Mouse (Mus musculus): ENCODE measurements at regions not wholly inside any gene's neighbourhood (a gene's known extent, or its start where the extent isn't known, plus 50 kb on each side); places are given as distances from the start of the nearest gene placed in this dataset.
"Not testable (repeated sequence)": the region's sequence is repeated elsewhere in the genome, so short reads cannot be mapped to it uniquely, and the experiment has no call there.

- TF ChIP-seq CTCF (conservative IDR thresholded peaks at IDR 0.05) = no peak
- Histone ChIP-seq H3K27ac (no peak overlapping the region), H3K4me3 (no peak overlapping the region)
- DNase-seq (ENCODE audit: low spot score in 2 of 2) = no peak
Observed at GRCm38 (mm10) chr11:16559001-16559699, 50.9 kb upstream of the Sec61g start.

- H3K27ac ChIP-seq = no peak overlapping the region
- no peak for DNase-seq (ENCODE audit: low spot score in 2 of 2)
- no peak overlapping the region for H3K4me3 ChIP-seq
- no peak for TF ChIP-seq CTCF (conservative IDR thresholded peaks at IDR 0.05)
Observed at GRCm38 (mm10) chr11:16561727-16562126, 53.4 kb upstream of the Sec61g start.

GRCm38 (mm10) chr11:16589085-16589680 is 80.9 kb upstream of the Sec61g start:
- no peak overlapping the region for H3K4me3 ChIP-seq
- TF ChIP-seq CTCF (conservative IDR thresholded peaks at IDR 0.05) = no peak

GRCm38 (mm10) chr11:16590541-16590940 is 82.3 kb upstream of the Sec61g start:
- no peak for DNase-seq (ENCODE audit: low spot score in 2 of 2)
- no peak for TF ChIP-seq CTCF (conservative IDR thresholded peaks at IDR 0.05)
- peak overlapping the region; percentile 72; the same call in 1 of the 2 replicates for H3K27ac ChIP-seq
- H3K4me3 ChIP-seq = no peak overlapping the region

More at GRCm38 (mm10) chr11:16589085-16589680, 80.9 kb upstream of the Sec61g start:
- H3K27ac ChIP-seq = no peak overlapping the region
- no peak for DNase-seq (ENCODE audit: low spot score in 2 of 2)

GRCm38 (mm10) chr11:16591471-16591921 is 83.2 kb upstream of the Sec61g start:
- H3K4me3 ChIP-seq = no peak overlapping the region
- peak; percentile 14 to 51 for DNase-seq (ENCODE audit: low spot score in 2 of 2)
- H3K27ac ChIP-seq = peak overlapping the region; percentile 81
- no peak for TF ChIP-seq CTCF (conservative IDR thresholded peaks at IDR 0.05)

GRCm38 (mm10) chr11:16592006-16592405 is 83.7 kb upstream of the Sec61g start:
- TF ChIP-seq CTCF (conservative IDR thresholded peaks at IDR 0.05) = no peak
- peak overlapping the region; percentile 81 for H3K27ac ChIP-seq
- no peak overlapping the region for H3K4me3 ChIP-seq
- DNase-seq (ENCODE audit: low spot score in 2 of 2) = no peak

GRCm38 (mm10) chr11:16592766-16593165 is 84.5 kb upstream of the Sec61g start:
- no peak for TF ChIP-seq CTCF (conservative IDR thresholded peaks at IDR 0.05)
- no peak for DNase-seq (ENCODE audit: low spot score in 2 of 2)
- Histone ChIP-seq H3K27ac (no peak overlapping the region), H3K4me3 (no peak overlapping the region)

- no peak overlapping the region for H3K27ac ChIP-seq
- no peak overlapping the region for H3K4me3 ChIP-seq
- no peak for DNase-seq (ENCODE audit: low spot score in 2 of 2)
- TF ChIP-seq CTCF (conservative IDR thresholded peaks at IDR 0.05) = no peak
Observed at GRCm38 (mm10) chr11:16594832-16595231, 86.5 kb upstream of the Sec61g start.

GRCm38 (mm10) chr11:16597038-16597830 is 89.0 kb upstream of the Sec61g start:
- no peak for TF ChIP-seq CTCF (conservative IDR thresholded peaks at IDR 0.05)
- no peak overlapping the region for H3K27ac ChIP-seq
- H3K4me3 ChIP-seq = no peak overlapping the region
- peak in 1 of 2 experiments; percentile 34 for DNase-seq (ENCODE audit: low spot score in 2 of 2)

GRCm38 (mm10) chr11:16602947-16603346 is 94.7 kb upstream of the Sec61g start:
- H3K4me3 ChIP-seq = no peak overlapping the region
- DNase-seq (ENCODE audit: low spot score in 2 of 2) = no peak
- TF ChIP-seq CTCF (conservative IDR thresholded peaks at IDR 0.05) = no peak
- H3K27ac ChIP-seq = no peak overlapping the region

GRCm38 (mm10) chr11:16606435-16607214 is 98.3 kb upstream of the Sec61g start:
- no peak overlapping the region for H3K4me3 ChIP-seq

GRCm38 (mm10) chr11:16607900-16608422 is 99.7 kb upstream of the Sec61g start:
- not testable (repeated sequence) for H3K4me3 ChIP-seq; H3K27ac ChIP-seq; DNase-seq (ENCODE audit: low spot score in 2 of 2)

More at GRCm38 (mm10) chr11:16606435-16607214, 98.3 kb upstream of the Sec61g start:
- TF ChIP-seq CTCF (conservative IDR thresholded peaks at IDR 0.05) = no peak
- no peak overlapping the region for H3K27ac ChIP-seq
- DNase-seq (ENCODE audit: low spot score in 2 of 2) = no peak

Data from layer of hippocampus, adult 2 months (tissue).